Mouse (Mus musculus): Measurements from ENCODE around the gene Cc2d1b.
A peak's percentile ranks its signal among the peaks of the same experiment; 100 is the strongest.

Cc2d1b gene

DNA sequence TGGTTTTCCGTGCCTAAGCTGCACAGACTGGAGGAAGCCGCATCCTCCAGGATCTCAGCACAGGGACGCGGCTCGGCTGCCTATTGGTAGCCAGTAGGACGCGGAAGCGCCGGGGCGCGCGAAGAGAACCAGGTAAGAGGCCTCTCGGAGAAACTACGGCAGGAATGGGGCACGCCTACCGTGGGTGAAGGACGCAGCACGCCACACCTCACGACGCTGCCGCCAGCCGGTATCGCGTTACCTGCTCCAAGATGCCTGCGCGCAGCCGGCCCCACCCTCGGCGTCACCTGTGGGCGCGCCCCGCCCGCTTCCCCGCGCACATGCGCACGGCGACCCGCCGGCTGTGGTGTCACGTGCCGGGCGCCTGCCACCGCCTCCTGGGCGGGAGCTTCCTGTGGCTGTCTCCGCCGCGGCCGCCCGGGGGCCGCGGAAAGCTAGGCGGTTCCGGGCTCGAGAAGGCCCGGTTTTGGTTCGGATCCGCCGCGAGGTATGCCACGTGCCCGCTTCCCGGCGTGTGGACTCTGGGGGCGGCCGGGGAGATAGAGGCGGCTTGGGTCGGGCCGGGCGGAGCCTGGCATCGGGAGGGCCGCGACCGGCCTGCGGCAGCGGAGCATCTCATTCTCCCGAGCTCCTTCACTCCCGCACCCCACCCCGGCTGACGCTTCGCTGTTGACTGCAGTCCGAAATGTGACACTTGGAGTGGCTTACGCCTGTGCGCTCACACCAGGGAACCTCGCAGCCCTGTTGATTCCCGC lies at the start of gene Cc2d1b:
Gene Cc2d1b (plus strand): TSS at position 354 of the 755 bp plus-strand sequence.
- peak; percentile 86 to 88 for DNase-seq (ENCODE audit: low spot score in 2 of 2)

DNA sequence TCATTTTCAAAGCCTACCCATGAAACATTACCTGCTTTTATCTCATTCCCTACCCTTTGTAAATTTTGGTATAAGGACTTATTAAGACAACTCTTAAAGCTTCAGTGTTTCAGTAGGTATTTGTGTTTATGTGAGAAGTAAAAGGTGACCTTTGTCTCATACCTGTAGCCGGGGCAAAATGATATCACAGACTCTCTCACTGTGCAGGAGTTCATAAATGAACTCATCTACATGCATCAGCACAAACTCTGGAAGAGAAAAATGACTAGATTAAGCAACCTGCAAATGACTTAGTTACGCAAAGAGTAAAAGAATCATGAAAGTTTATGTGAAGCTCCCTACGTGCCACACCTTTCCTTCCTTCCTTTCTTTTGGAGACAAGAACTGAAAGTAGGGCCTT lies 47.1 kb upstream of the Cc2d1b start:
- DNase-seq (ENCODE audit: low spot score in 2 of 2), result no peak

DNA sequence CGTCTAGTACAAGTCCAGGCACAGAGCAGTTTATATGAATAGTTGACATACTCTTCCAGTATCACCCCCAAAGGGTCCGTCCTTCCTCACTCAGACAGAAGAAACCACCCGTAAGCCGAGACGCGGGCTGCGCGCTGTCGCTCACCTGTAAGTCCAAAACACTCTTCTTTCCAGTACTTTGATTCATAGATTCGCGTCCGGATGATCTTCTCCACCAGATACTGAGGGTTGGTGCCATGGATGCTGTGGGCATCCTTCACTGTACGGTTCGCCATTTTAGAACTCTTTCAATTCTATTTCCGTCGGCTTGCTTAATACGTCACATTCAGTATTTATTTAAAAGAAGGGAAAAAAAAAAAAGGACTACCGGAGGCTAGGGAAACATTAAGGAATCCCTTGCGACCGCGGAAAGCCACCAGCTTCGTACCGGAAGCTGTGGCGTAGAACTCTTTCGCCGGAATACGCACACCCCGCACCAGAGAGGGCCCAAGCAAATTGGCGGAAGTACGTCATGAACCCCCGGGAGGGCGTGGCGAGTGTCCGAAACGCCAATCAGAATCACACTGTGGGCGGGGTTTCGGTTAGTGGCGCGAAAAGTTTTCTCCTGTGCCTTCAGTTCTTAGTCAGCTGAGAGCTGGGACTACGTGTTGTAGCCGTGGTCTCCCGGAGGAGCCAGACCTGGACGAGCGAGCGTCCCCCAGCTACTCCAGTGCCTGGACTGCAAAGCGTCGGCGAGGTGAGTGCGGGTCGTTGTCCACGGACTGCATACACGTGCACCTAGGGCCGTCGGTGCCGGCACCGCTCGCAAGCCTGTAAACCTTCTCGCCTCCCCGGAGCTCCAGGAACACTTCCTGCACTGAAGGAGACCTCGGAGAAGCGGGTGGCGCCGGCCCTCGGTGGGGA lies 40.6 kb upstream of the Cc2d1b start, which contains the start of the genes Prpf38a and Orc1:
Gene Prpf38a (minus strand): TSS at position 497 of the 903 bp plus-strand sequence.
Gene Orc1 (plus strand): TSS at position 584 of the 903 bp plus-strand sequence.
- peak; percentile 92 to 97 for DNase-seq (ENCODE audit: low spot score in 2 of 2)

- DNase-seq (ENCODE audit: low spot score in 2 of 2), result no peak
Observed at GRCm38 (mm10) chr4:108579743-108580411, 39.9 kb upstream of the Cc2d1b start.

DNA sequence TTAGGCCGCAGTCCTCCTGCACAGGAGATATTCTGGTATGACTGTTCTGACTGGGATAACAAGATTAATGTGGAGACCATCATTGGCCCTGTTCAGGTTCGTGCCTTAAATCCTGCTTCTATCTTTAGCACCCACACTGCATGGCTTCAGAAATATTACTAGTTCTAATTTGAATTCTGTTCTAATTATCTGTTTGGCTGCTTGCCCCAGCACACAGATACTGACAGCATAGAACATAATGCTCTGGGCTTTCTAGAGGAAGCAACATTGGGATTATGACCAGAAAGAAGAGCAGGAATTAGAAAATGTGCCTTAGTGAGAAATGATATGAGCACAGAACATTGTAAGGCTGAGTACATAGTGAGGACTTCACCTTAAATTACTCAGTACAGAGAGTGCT lies 26.4 kb upstream of the Cc2d1b start:
- DNase-seq (ENCODE audit: low spot score in 2 of 2), result no peak

- no peak for DNase-seq (ENCODE audit: low spot score in 2 of 2)
Observed at GRCm38 (mm10) chr4:108595785-108596184, 24.0 kb upstream of the Cc2d1b start.

GRCm38 (mm10) chr4:108598306-108598705 lies 21.4 kb upstream of the Cc2d1b start:
- no peak for DNase-seq (ENCODE audit: low spot score in 2 of 2)

- DNase-seq (ENCODE audit: low spot score in 2 of 2), result no peak
Observed at GRCm38 (mm10) chr4:108601870-108602269, 17.9 kb upstream of the Cc2d1b start.

DNA sequence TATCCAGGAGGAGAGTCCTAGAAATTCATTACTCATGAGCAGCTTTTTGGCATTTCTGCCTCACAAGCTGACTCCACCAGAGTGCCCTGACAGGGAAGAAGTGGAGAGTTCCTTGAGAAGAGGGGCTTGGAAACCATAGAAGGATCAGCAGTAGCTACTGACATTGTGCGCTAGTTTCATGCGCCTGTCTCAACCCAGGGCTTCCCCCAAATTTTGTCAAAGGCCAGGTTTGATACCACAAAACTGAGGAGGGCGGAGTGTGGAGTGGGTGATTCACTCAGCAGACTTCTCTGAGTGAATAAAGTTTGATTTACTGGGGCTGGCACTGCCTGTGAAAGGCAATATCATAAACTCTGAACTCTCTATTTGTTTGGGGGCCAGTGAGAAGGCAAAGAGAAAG lies 11.1 kb upstream of the Cc2d1b start:
- no peak for DNase-seq (ENCODE audit: low spot score in 2 of 2)

DNA sequence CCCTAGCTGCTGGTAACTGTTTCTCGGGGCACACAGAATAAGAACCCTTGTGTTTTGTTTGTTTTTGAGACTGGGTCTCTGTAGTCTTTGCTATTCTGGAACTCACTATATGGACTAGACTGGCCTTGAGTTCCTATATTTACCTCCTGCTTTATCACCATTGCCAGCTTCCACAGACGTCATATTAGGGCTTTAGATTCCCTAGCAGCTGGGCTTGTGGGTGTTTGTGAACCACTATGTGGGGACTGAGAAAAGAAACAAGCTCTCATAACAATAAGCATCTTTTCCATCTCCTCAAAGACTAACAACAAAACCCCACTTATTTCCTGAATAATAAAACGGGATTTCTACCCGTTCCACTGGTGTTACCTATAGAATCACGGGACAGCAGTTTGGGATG lies 8.8 kb upstream of the Cc2d1b start:
- no peak for DNase-seq (ENCODE audit: low spot score in 2 of 2)

GRCm38 (mm10) chr4:108618586-108618985 lies 1.2 kb upstream of the Cc2d1b start:
- DNase-seq (ENCODE audit: low spot score in 2 of 2), result no peak

GRCm38 (mm10) chr4:108619165-108619564 lies 575 bp upstream of the Cc2d1b start:
- no peak for DNase-seq (ENCODE audit: low spot score in 2 of 2)

DNA sequence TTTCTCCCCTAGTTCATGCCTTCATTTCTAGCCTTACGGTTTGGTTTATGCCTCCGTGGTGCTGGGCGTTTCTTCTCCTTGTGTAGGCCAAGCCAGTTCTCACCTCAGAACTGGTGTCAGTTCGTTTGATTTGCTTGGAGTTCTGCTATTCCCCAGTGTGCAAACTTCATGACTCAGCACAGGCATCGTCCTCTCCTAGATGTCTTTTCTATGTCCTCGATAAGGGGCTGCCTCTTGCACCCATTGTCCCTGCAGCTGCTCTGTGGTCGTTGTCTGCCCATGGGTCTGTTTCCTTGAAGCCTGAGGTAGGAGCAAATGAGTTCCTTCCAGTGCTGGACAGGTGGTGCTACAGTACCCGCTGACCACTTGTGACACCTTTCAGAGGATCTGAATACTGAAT lies 796 bp downstream of the Cc2d1b start:
- DNase-seq (ENCODE audit: low spot score in 2 of 2), result no peak

- DNase-seq (ENCODE audit: low spot score in 2 of 2), result no peak
Observed at GRCm38 (mm10) chr4:108621504-108621903, 1.8 kb downstream of the Cc2d1b start.

DNA sequence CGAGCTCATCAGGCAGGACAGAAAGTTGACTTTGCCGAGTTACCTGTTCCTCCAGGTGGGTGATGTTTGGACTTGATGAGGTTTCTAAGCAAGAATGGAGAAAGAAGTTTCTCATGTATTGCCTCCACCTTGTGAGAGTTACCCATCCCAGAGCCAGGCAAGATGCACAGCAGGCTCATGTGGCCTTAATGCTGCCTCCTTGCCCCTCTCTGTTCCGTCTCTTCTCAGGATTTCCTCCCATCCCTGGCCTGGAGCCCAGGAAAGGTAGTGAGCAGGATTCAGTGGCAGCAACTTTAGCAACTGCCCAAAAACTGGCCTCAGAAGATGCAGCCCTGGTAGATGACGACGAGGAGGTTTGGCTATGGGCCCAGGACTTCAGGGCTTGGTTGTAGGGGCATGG lies 7.3 kb downstream of the Cc2d1b start:
- no peak for DNase-seq (ENCODE audit: low spot score in 2 of 2)

GRCm38 (mm10) chr4:108629363-108629880 lies 9.7 kb downstream of the Cc2d1b start:
- DNase-seq (ENCODE audit: low spot score in 2 of 2), result no peak

GRCm38 (mm10) chr4:108630096-108630495 lies 10.4 kb downstream of the Cc2d1b start:
- DNase-seq (ENCODE audit: low spot score in 2 of 2), result no peak

GRCm38 (mm10) chr4:108631616-108632015 lies 11.9 kb downstream of the Cc2d1b start:
- no peak for DNase-seq (ENCODE audit: low spot score in 2 of 2)

- DNase-seq (ENCODE audit: low spot score in 2 of 2), result no peak
Observed at GRCm38 (mm10) chr4:108633703-108634102, 14.0 kb downstream of the Cc2d1b start.

- DNase-seq (ENCODE audit: low spot score in 2 of 2), result no peak
Observed at GRCm38 (mm10) chr4:108634696-108635095, 15.0 kb downstream of the Cc2d1b start.

DNA sequence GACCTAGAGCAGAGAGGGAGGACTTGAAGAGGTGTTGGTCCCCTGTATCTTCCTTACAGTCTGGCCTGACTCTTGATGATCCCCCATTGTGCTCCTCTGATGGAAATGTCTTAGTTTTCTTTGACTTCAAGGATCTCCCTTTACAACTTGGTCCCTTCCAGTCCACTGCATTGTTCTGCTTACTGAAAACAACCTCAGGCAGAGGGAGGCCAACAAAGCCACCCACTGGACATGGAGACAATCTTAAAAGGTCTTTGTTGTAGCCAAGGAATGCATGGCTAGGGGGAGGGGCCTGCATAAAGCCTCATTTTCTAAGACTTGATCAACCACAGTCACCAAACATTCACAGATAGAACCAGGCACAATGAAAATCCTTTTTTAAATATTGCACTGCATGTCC lies 15.4 kb downstream of the Cc2d1b start:
- DNase-seq (ENCODE audit: low spot score in 2 of 2), result no peak

DNA sequence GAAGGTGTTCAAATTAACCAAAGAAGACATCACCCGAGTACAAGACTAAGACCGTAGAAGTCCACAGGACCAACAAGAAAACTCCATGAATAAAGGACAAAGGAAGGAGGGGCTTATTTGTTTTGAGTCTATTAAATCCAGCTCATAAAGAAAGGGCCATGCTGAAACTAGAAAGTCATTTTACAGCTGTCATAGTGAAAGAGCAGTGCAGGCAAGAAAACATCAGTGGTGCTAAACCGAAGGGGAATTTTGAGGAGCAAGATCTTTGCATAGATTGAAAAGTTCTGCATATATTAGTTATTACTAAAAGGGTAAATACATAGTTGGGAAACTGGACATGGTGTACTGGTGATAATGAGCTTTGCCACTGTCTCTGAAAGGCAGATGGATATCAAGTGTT lies 18.0 kb downstream of the Cc2d1b start:
- no peak for DNase-seq (ENCODE audit: low spot score in 2 of 2)

Data from urinary bladder, postnatal 4 days (tissue).